Mouse (Mus musculus): ENCODE data around the gene Slc43a2.

- TF ChIP-seq CTCF (IDR thresholded peaks at IDR 0.05; ENCODE audit: borderline replicate concordance, insufficient read depth, low read depth, low read length) (no peak), POLR2A (IDR thresholded peaks at IDR 0.05; ENCODE audit: borderline replicate concordance, insufficient read depth, low read length) (no peak)
Measured at GRCm38 (mm10) chr11:75508904-75509303, 22.6 kb upstream of the Slc43a2 start.
